Mouse (Mus musculus): ENCODE measurements at regions not wholly inside any gene's neighbourhood (a gene's known extent, or its start where the extent isn't known, plus 50 kb on each side); places are given as distances from the start of the nearest gene placed in this dataset.

- ChIA-PET POLR2A (no interaction called here), CTCF (no interaction called here)
These were observed 101.4 kb upstream of the Selenok start for GRCm38 (mm10) chr14:29866455-29867275.

- CTCF ChIA-PET: no interaction called here
- POLR2A ChIA-PET: no interaction called here
These were observed 100.8 kb upstream of the Selenok start for GRCm38 (mm10) chr14:29867311-29867710.

- ChIA-PET CTCF (no interaction called here), POLR2A (no interaction called here)
These were observed 98.2 kb upstream of the Selenok start for GRCm38 (mm10) chr14:29869930-29870329.

DNA sequence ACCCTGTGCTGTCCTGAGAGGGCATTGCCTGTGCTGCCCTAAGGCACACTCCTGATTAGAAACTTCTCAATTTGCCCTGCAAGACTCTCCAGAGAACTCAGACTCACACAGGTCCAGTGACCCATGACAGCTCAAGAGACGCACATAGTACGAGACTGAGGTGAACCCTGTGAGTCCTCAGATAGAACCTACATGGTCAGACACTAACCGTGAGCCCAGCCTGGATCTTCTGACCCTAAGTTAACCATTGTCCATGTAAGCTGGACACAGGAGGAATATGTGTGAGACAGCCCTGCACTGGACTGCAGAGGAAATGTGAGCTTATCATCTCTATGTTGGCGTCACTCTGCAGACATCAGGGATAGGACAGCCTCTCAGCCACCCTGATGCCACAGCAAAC is 91.4 kb upstream of the Selenok start:
- ChIA-PET CTCF (interaction anchor here in 1 of 4 experiments (0.6 kb wide), 1 partner anchor 59 kb away, joined by 6 read pairs; no protein-coding TSS in a partner anchor), POLR2A (no interaction called here)

DNA sequence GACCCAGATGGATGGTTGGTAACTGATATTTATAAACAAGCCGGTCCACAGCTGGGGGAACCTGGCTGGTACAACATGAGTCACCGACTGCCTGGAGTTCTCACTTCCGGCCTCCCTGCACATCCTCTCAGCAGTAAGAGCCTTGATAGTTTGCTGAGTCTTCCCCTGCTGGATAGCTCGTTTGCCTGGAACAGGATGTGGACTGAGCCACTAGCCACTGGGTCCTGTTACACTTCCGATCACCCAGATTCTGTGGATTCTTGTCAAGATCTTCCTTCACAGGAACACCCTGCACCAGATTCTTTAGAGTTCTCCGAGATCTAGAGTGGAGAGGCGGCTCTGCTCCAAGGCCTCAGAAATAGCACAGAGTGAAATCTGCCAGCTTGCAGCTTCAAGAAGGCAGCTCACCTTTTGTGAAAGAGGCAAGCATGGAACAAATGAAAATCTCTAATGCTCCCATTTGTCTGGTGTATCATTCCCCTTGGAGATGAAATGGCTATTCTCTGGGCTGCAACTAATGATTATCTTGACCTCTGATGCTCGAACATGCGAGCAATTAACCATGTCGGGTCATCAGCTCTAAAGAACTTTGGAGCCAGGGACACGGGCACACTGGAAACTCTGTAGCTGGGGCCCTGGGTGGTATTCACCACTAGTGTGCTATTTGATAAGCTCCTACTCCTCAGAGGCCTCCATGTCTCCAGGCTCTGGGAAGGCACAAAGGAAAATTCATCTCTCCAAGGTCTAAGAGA is 90.3 kb upstream of the Selenok start:
- CTCF ChIA-PET: interaction anchor here in 1 of 4 experiments (0.6 kb wide), 1 partner anchor 121 kb away, joined by 4 read pairs; no protein-coding TSS in a partner anchor
- POLR2A ChIA-PET: interaction anchor here in 1 of 4 experiments (0.8 kb wide), 1 partner anchor 70 kb away, joined by 3 read pairs; no protein-coding TSS in a partner anchor

DNA sequence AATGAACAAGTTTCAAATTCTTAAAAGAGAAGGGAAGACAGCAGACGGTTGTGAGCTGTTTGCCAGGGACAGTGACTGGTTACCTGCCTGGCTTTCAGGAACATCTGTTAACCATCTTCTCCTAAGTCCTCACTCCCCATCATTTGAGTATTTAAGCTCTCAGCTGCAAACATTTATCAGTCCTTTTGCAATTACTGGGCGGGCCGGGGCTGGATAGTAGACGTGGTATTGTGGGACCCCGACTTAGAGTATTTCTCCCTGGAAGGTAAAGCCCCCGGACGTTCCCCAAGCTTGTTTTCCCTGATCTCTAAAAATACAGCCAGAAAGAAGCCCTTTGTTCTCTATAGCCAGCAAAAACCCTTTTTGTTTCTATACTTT is 89.7 kb upstream of the Selenok start:
- CTCF ChIA-PET: interaction anchor here in 1 of 4 experiments (0.6 kb wide), 1 partner anchor 122 kb away, joined by 4 read pairs; no protein-coding TSS in a partner anchor
- POLR2A ChIA-PET: interaction anchor here in 1 of 4 experiments (0.8 kb wide), 1 partner anchor 69 kb away, joined by 3 read pairs; no protein-coding TSS in a partner anchor

DNA sequence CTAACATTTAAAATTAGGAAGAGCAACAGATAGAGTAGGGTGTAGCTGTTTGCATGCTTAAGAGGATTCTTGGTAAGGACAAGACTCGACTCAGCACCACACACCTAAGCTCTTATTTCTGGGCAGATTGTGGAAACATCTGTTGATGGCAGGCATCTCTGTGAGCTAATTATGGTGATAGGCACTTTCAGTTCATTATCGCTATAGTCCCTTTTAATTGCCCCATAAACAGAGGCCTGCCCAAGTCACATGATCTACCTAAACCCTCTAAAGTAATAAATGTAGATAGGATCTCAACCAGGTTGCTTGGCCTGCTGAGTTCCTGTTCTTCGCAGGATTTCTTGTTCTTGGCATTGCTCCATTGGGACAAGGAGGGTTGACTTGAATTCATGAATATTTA is 88.8 kb upstream of the Selenok start:
- ChIA-PET CTCF (no interaction called here), POLR2A (no interaction called here)

DNA sequence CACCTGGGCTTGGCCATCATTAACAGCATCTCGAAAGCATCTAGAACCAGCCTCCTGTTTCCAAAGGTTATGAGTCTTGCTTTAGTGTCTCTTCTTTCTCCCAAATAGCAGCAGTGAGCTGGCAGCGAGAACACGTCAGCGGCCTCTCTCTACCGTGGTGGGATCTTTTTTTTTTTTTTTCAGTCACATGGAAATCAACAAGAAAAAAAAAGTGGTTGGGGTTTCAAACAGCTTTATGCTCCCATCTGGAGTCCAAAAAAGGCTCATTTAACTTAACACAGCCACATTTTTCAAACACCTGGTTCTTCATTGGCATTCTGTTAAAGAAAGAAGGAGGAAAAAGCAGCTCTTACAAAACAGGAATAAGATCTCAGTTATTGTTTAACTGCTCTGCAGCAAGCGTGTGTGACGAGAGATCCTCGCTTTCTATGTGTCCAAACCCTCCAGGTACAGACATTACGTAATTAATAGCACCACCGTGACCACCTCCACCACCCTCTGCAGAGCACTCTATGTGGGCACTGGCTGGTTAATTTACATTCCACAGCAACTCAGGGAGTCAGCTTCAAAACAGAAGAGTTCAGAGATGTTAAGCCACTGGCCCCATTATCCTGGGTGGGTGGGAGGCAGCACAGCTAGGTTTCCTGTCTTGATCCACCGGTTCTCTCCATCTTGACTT is 85.3 kb upstream of the Selenok start:
- POLR2A ChIA-PET: interaction anchor here in 1 of 4 experiments (0.7 kb wide), 1 partner anchor 165 kb away, joined by 3 read pairs; no protein-coding TSS in a partner anchor
- CTCF ChIA-PET: no interaction called here

GRCm38 (mm10) chr14:29895332-29895988 is 72.6 kb upstream of the Selenok start:
- POLR2A ChIA-PET: no interaction called here
- CTCF ChIA-PET: no interaction called here

GRCm38 (mm10) chr14:29895989-29896675 is 72.0 kb upstream of the Selenok start:
- ChIA-PET POLR2A (no interaction called here), CTCF (no interaction called here)

- POLR2A ChIA-PET: no interaction called here
- CTCF ChIA-PET: no interaction called here
These were observed 67.2 kb upstream of the Selenok start for GRCm38 (mm10) chr14:29900931-29901330.

GRCm38 (mm10) chr14:29903574-29903973 is 64.5 kb upstream of the Selenok start:
- CTCF ChIA-PET: no interaction called here
- POLR2A ChIA-PET: interaction anchor here in 1 of 4 experiments (0.6 kb wide), 1 partner anchor 313 kb away, joined by 3 read pairs; no protein-coding TSS in a partner anchor

DNA sequence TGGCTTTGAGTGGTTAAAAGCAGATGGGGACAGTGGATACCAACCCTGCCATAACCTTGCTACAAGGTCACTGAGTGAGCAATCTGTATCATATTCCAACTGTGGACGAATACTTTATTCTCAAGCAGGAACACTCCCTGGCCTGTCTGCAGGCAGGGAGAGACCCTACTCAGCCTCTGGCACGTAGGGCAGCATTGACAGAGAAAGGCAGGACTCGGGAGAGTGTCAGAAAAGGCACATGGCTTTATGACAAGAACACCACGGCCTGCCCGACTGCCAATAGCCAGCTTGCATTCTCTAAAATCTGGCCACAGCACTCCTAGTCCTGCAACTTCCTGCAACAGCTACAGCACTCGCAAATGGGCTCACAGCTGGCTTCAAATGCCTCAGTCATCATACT is 63.3 kb upstream of the Selenok start:
- ChIA-PET POLR2A (no interaction called here), CTCF (no interaction called here)

DNA sequence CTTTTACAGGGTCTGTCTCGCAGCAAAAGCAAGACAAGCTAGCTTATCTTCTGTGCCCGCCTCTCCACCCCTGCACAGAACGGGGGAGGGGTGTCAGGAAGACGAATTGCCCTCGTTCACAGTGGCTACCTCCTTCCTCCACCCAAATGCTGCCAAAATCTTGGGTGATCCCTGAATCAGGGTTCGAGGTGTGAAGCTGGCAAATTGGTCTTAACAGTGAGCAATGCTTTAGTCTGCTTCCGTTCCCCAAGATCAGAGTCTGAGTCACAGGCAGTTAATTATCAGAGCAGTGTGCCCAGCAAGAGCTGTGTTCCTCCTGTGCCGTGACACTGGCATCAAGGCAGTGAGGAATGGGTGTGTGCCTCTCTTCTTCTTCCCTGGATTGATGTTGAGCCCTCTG is 58.4 kb upstream of the Selenok start:
- CTCF ChIA-PET: interaction anchor here in 1 of 4 experiments (0.6 kb wide), 1 partner anchor 82 kb away, joined by 3 read pairs; no protein-coding TSS in a partner anchor
- POLR2A ChIA-PET: interaction anchor here in 1 of 4 experiments (0.9 kb wide), 1 partner anchor 352 kb away, joined by 6 read pairs; no protein-coding TSS in a partner anchor
